Mouse (Mus musculus) gastrocnemius, adult 8-10 months (tissue): Measurements from ENCODE around the gene G0s2. TPM values are rescaled to one million over a fixed set of nuclear protein-coding genes. Genes with fewer than 3 reads are reported as not detected.
"Not testable (repeated sequence)": the region's sequence is repeated elsewhere in the genome, so short reads cannot be mapped to it uniquely, and the experiment has no call there.

Experiments used
- DNase-seq, 2 experiments: peaks; one replicate each; pipeline ENCODE4 v3.0.0; 2022; ENCODE audit warnings: low spot score in 2 of 2
- total RNA-seq, 4 experiments: library from RNA; stranded (reverse); gene quantifications; 2 replicates each; pipeline ENCODE4 v1.2.4; 2022

Gene G0s2
- total RNA-seq, 4 experiments from 2014 or later: 14.5 to 30.2 (median 27.6) TPM

GRCm38 (mm10) chr1:193289076-193289475 lies 16.1 kb upstream of the G0s2 start:
- no peak for DNase-seq

GRCm38 (mm10) chr1:193287578-193287977 lies 14.6 kb upstream of the G0s2 start:
- no peak for DNase-seq

DNA sequence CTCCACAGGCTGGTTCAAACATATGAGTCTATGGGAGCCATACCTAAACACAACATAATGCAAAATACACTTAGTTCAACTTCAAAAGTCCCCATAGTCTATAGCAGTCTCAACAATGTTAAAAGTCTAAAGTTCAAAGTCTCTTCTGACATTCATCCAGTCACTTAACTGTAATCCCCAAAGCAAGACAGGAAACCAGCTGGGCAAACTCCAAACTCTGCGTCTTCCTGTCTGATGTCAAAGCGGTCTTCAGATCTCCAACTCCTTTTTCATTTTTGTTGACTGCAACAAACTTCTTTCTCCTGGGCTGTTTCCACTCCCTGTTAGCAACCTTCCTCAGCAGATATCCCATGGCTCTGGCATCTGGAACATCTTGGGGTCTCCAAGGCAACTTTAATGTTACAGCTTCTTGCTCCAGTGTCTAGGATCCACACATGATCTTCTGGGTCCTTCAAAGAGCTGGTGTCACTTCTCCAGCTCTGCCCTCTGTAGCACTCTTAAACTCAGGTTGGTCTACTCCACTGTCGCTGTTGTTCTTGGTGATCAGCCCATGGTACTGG lies 12.8 kb upstream of the G0s2 start:
- not testable (repeated sequence) for DNase-seq

DNA sequence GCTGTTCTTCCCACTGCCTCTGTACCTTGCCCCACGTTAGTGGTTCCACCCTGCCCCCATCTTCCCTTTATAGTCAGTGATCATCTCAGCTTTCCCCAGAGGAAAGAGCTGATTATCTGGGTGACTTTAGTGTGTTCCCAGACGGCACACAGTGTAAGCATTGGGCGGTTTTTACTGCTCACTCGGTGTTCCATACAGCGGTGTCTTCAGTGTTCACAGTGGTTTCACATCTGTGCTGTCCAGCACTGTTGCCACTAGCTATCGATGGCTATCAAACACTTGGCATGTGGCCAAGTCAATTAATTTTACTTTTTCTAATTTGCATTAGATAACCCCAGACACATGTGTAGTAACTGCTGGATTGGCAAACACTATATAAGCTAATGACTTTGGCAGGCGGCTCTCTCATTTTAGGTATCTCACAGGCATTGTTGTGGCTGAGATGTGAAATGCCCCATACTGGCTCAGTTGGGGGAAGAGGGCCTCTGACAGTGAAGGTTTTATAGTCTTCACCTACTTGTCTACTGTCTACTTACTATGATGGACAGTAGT lies 11.3 kb upstream of the G0s2 start:
- DNase-seq: no peak

DNA sequence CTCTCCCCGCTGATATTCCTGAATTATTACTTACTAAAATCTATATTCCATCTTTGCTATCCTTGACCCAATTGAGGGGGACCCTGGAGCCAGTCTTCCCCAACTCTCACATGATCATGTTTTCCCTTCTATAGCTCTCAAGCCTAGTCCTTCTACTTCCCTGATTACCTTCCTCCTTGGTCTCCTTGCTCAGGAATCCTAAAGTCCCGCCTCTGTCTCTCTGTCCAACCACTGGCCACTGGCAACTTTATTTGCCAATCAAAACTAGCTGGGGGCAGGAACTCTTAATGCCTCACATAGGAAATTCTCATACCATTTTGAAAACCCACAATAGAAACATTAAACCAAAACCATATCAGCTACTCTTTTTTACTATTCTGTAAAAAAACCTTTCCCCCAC lies 8.3 kb upstream of the G0s2 start:
- DNase-seq: no peak

DNA sequence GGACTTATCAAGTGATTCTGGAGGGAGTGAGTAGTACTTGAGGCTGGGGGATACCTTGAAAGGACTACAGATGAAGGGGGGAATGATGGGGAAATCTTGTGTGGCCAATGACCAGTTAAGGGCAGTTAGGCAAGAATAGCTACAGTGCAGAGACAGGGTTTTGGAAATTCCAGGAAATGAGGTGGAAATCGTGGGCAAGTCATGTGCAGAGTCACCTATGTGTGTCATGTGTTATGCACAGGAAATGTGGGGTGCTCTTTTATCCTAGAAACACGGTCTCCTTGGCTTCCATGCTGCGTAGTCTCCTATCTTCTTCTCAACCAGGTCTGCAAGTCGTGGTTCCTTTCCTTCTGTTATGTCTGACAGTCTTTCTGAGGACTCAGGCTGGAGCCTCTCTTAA lies 6.5 kb upstream of the G0s2 start:
- no peak for DNase-seq

GRCm38 (mm10) chr1:193278414-193279045 lies 5.5 kb upstream of the G0s2 start:
- peak; percentile 63 to 71 for DNase-seq

DNA sequence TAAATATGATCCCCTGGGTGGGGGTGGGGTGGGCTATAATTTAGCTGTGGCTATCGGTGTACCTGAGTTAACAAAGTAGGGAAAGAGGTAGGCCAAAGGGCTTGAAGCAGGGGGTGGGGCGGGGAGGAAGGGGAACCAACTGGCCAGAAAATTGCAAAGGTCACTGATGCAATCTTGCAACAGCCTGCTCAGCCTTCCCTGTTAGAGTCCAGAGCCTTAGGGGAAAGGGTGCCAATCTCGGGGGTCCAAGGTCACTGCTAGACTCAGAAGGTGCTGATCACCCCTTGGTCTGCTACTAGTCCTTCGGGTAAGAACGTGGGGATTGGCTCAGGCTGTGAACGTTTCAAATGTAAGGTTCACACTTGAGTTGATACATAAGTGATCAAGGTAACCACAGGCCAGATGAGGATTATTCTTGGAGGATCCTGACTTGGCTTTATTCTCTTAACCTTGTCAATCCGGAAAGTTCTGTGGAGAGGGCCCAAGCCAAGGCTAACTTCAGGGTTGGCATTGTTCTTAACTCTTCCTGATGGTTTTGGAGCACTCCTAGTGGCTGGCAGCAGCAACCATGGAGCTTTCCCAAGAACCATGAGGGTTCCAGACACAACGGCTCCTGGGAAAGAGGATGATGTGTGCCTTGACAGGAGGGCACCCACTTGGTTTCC lies 1.5 kb upstream of the G0s2 start:
- DNase-seq: no peak

GRCm38 (mm10) chr1:193272137-193272915 lies 691 bp downstream of the G0s2 start:
- peak in 1 of 2 experiments; percentile 35 for DNase-seq

- no peak for DNase-seq
These were observed 1.9 kb downstream of the G0s2 start for GRCm38 (mm10) chr1:193270965-193271763.

GRCm38 (mm10) chr1:193265734-193266133 lies 7.3 kb downstream of the G0s2 start:
- DNase-seq: no peak

DNA sequence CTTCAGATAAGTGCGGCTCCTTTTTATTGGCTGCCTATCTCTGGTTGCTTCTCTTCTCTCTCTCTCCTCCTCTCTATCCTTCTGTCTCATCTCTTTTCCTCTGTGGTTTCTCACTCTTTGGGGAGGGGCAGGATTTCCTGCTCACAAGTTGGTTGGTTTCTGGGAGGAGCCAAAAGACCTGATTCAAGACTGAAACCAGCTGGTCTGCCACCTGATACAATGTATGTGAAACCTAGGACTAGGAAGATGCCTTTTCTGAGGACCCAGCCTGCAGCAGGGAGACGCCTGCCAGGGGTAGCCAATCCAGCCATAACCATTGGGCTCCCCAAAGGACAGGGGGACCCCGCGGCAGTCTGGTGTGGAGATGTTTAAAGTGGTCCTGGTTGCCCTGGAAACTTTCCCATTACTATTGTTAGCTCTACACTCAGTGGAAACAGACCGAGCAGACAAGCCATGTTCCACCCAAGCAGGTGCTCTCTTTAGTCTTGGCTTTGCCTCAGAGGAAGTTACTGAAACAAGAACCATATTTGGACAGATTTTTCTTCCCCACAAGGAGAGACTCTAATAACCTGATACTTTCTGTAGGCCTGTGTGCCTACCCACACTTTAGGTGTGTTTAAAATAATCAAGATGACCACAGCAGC lies 8.9 kb downstream of the G0s2 start, which contains the start of gene Hsd11b1:
Gene Hsd11b1, minus strand, starts transcription at position 121 of the 644 bp plus-strand sequence.
- DNase-seq: no peak

GRCm38 (mm10) chr1:193263026-193263907 lies 9.8 kb downstream of the G0s2 start:
- no peak for DNase-seq

DNA sequence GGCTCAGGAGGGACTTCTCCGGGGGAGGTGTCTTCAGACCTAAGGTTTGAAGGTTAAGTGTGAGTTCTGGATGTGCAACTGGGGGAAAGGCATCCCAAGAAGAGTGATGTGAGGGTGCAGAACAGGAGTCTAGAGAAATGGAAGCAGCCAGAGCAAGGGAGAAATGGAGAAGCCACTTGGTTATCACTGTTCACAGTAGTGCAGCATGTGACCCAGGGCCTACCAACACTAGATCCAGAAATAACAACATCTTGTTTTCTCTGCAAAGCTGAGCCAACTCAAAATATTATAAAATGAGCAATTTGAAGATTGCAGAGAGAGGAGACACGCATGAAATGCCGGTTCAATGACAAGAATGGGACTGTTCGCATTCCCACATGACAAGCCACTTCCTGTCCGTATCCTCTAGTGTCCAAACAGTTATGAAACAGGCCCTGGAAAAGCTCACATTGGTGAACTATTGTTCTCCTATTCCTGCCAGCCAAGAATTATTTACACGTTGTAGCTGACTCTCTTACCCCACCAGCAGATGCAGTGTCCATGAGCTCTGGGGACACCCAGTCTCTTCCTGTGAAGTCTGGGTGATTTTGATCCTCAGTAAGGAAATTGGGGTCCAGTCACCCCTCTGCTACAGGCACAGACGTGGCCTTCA lies 11.0 kb downstream of the G0s2 start:
- DNase-seq: no peak

GRCm38 (mm10) chr1:193259559-193259958 lies 13.5 kb downstream of the G0s2 start:
- DNase-seq: no peak

DNA sequence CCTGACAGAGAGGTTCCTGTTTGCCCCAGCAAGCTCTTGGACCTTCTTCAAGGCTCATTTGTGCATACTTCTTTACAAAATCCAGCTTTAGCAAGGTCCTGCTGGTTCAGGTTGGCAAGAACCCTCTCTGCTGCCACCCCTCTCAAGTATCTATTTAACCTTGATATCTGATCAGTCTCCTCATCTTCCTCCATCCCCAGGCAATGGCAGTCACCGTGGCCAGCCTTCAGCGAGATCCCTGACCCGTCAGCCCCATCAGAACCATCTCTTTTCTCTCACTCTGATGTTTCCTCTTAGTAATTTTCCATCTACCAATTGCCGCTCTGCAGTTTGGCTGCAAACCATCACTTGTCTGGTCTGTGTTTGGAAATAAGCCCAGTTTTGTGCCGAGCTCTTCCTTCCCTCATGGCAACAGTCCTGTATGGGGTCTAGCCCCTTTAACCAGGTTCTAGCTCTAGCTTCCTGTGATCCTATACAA lies 16.4 kb downstream of the G0s2 start:
- no peak for DNase-seq

GRCm38 (mm10) chr1:193256289-193256577 lies 16.8 kb downstream of the G0s2 start:
- no peak for DNase-seq

GRCm38 (mm10) chr1:193255488-193256288 lies 17.3 kb downstream of the G0s2 start:
- peak in 1 of 2 experiments; percentile 41 for DNase-seq
